Mouse (Mus musculus): Measurements from ENCODE around the gene Il1a. TPM values are rescaled to one million over a fixed set of nuclear protein-coding genes. Genes with fewer than 3 reads are reported as not detected.

Il1a gene
- total and polyA plus RNA-seq, 3 experiments: 0.04 to 0.17 (median 0.13) TPM

- Histone ChIP-seq H3K4me3 (replicated peaks in 1 of 3; ENCODE audit: low read depth in 2 of 3, low read length in 2 of 3, poor library complexity in 1 of 3) (no peak overlapping the region), H3K79me2 (replicated peaks; ENCODE audit: control insufficient read depth, extremely low read depth, insufficient read depth, poor library complexity, severe bottlenecking) (no peaks in the 10 kb centered on the region), H3K9ac (ENCODE audit: insufficient read depth, low read depth) (no peak overlapping the region), H3K27ac (ENCODE audit: insufficient read depth, low read depth) (no peak overlapping the region), H3K9me3 (replicated peaks; ENCODE audit: low read length) (no peaks in the 10 kb centered on the region), H3K36me3 (replicated peaks in 1 of 2; ENCODE audit: control insufficient read depth in 1 of 2, insufficient read depth in 1 of 2, low read length in 1 of 2) (no peaks in the 10 kb centered on the region), H3K4me1 (ENCODE audit: control insufficient read depth in 1 of 2, insufficient read depth in 2 of 2) (peaks cover 5 to 27% of the 10 kb centered on the region in 2 experiments), H3K27me3 (replicated peaks) (no peaks in the 10 kb centered on the region), H3K4me2 (ENCODE audit: insufficient read depth, low read depth, poor library complexity, severe bottlenecking) (peak overlapping the region; percentile 31)
- dilution Hi-C loops (cut with MboI; ENCODE audit: extremely low pct_ligation_motif_present, extremely low pct_unique_long_range_greater_than_20kb, low sequenced_read_pairs) (no loop called here), in situ Hi-C loops (cut with MboI; ENCODE audit: low pct_ligation_motif_present, low pct_unique_long_range_greater_than_20kb, low sequenced_read_pairs) (no loop called here)
- peak; percentile 54 for DNase-seq (ENCODE audit: extremely low read depth)
- TF ChIP-seq RAD21 (IDR thresholded peaks at IDR 0.05; ENCODE audit: low read depth, low read length) (no peak), ETS1 (conservative IDR thresholded peaks at IDR 0.05; ENCODE audit: low read depth, low read length) (peak; percentile 69), EP300 (IDR thresholded peaks at IDR 0.05; ENCODE audit: low read length) (peak; percentile 61), MYC (IDR thresholded peaks at IDR 0.05; ENCODE audit: low read depth, low read length) (no peak), ELF1 (IDR thresholded peaks at IDR 0.05; ENCODE audit: low read depth, low read length) (no peak), CHD1 (IDR thresholded peaks at IDR 0.05; ENCODE audit: low read depth, low read length) (no peak), JUND (conservative IDR thresholded peaks at IDR 0.05; ENCODE audit: low read depth, low read length) (0 out of 2 replicates have a peak, but pooled peaks have one; percentile 23), MAX (IDR thresholded peaks at IDR 0.05; ENCODE audit: low read length) (no peak), IRF4 (IDR thresholded peaks at IDR 0.05; ENCODE audit: low read depth, low read length) (0 out of 2 replicates have a peak, but pooled peaks have one; percentile 31), MEF2A (IDR thresholded peaks at IDR 0.05; ENCODE audit: borderline replicate concordance, low read depth, low read length) (no peak; the same call in 1 of the 2 replicates)
Observed at GRCm38 (mm10) chr2:129320033-129320605, 10.3 kb upstream of the Il1a start.

- Histone ChIP-seq H3K27me3 (replicated peaks) (no peaks in the 10 kb centered on the region), H3K27ac (ENCODE audit: insufficient read depth, low read depth) (no peak overlapping the region), H3K4me3 (replicated peaks in 1 of 3; ENCODE audit: low read depth in 2 of 3, low read length in 2 of 3, poor library complexity in 1 of 3) (no peak overlapping the region), H3K9me3 (replicated peaks; ENCODE audit: low read length) (no peaks in the 10 kb centered on the region), H3K4me2 (ENCODE audit: insufficient read depth, low read depth, poor library complexity, severe bottlenecking) (no peak overlapping the region), H3K36me3 (replicated peaks in 1 of 2; ENCODE audit: control insufficient read depth in 1 of 2, insufficient read depth in 1 of 2, low read length in 1 of 2) (no peaks in the 10 kb centered on the region), H3K9ac (ENCODE audit: insufficient read depth, low read depth) (no peak overlapping the region), H3K79me2 (replicated peaks; ENCODE audit: control insufficient read depth, extremely low read depth, insufficient read depth, poor library complexity, severe bottlenecking) (no peaks in the 10 kb centered on the region), H3K4me1 (ENCODE audit: control insufficient read depth in 1 of 2, insufficient read depth in 2 of 2) (peaks cover 3 to 36% of the 10 kb centered on the region in 2 experiments)
- dilution Hi-C loops (cut with MboI; ENCODE audit: extremely low pct_ligation_motif_present, extremely low pct_unique_long_range_greater_than_20kb, low sequenced_read_pairs): no loop called here
- in situ Hi-C loops (cut with MboI; ENCODE audit: low pct_ligation_motif_present, low pct_unique_long_range_greater_than_20kb, low sequenced_read_pairs): no loop called here
- no peak for TF ChIP-seq RCOR1 (conservative IDR thresholded peaks at IDR 0.05; ENCODE audit: low read depth, low read length)
- no peak for TF ChIP-seq UBTF (IDR thresholded peaks at IDR 0.05; ENCODE audit: low read depth, low read length)
- TF ChIP-seq EP300 (IDR thresholded peaks at IDR 0.05; ENCODE audit: low read length): no peak
- no peak for TF ChIP-seq NELFE (IDR thresholded peaks at IDR 0.05; ENCODE audit: low read depth, low read length)
- no peak; the same call in 1 of the 2 replicates for TF ChIP-seq MYC (IDR thresholded peaks at IDR 0.05; ENCODE audit: low read depth, low read length)
- peak; percentile 51 for TF ChIP-seq USF2 (conservative IDR thresholded peaks at IDR 0.05; ENCODE audit: low read depth, low read length)
- TF ChIP-seq ZMIZ1 (IDR thresholded peaks at IDR 0.05; ENCODE audit: low read depth, low read length): no peak
- no peak for TF ChIP-seq ZC3H11A (IDR thresholded peaks at IDR 0.05; ENCODE audit: low read depth, low read length)
- no peak for TF ChIP-seq SIN3A (IDR thresholded peaks at IDR 0.05; ENCODE audit: low read length)
- TF ChIP-seq TCF12 (IDR thresholded peaks at IDR 0.05; ENCODE audit: low read depth, low read length): no peak
- peak; percentile 29; the same call in 1 of the 2 replicates for TF ChIP-seq BHLHE40 (IDR thresholded peaks at IDR 0.05; ENCODE audit: low read depth, low read length)
- peak; percentile 57 for TF ChIP-seq USF1 (IDR thresholded peaks at IDR 0.05; ENCODE audit: low read depth, low read length)
- no peak for TF ChIP-seq TBP (conservative IDR thresholded peaks at IDR 0.05; ENCODE audit: low read depth, low read length)
- no peak for TF ChIP-seq ELF1 (IDR thresholded peaks at IDR 0.05; ENCODE audit: low read depth, low read length)
- peak; percentile 62 for DNase-seq (ENCODE audit: extremely low read depth)
Observed at GRCm38 (mm10) chr2:129315831-129316230, 6.1 kb upstream of the Il1a start.
